Mouse (Mus musculus) neural tube, embryonic 12.5 days (tissue): ENCODE results near the gene Etv6. TPM values are rescaled to one million over a fixed set of nuclear protein-coding genes. Genes with fewer than 3 reads are reported as not detected.

ENCODE experiments used
- ATAC-seq: fragments of 200-750 bp; cut with Nextera tagmentation; 2 replicates; pipeline ENCODE4 v1.8.0; 2017; ENCODE audit warnings: low read depth, mild to moderate bottlenecking, moderate TSS enrichment, moderate library complexity; ENCODE audit not compliant: low FRiP score
- H3K27ac ChIP-seq: fragments of 300-500 bp; sonication (generic); 2 replicates; pipeline ENCODE4 v1.5.1; 2016
- H3K27me3 ChIP-seq: fragments of 300-500 bp; sonication (generic); replicated peaks from 2 replicates; pipeline ENCODE4 v1.6.1; 2016; ENCODE audit warnings: mild to moderate bottlenecking
- H3K36me3 ChIP-seq: fragments of 300-500 bp; sonication (generic); 2 replicates; pipeline ENCODE4 v1.6.1; 2016; ENCODE audit warnings: mild to moderate bottlenecking
- H3K4me1 ChIP-seq: fragments of 300-500 bp; sonication (generic); 2 replicates; pipeline ENCODE4 v1.6.1; 2016
- H3K4me2 ChIP-seq: fragments of 300-500 bp; sonication (generic); replicated peaks from 2 replicates; pipeline ENCODE4 v1.6.1; 2016; ENCODE audit warnings: mild to moderate bottlenecking
- H3K4me3 ChIP-seq: fragments of 300-500 bp; sonication (generic); 2 replicates; pipeline ENCODE4 v1.5.1; 2016
- H3K9ac ChIP-seq: fragments of 300-500 bp; sonication (generic); 2 replicates; pipeline ENCODE4 v1.6.1; 2016; ENCODE audit warnings: mild to moderate bottlenecking
- H3K9me3 ChIP-seq: fragments of 300-500 bp; sonication (generic); 2 replicates; pipeline ENCODE4 v1.6.1; 2016; ENCODE audit warnings: mild to moderate bottlenecking
- WGBS: fragments of 180-500 bp; shearing (Covaris S2); methylation state at CpG from one replicate; pipeline ENCODE4 v1.1.7; 2016; 5-methylcytosine and 5-hydroxymethylcytosine counted together
- polyA plus RNA-seq: library from polyadenylated mRNA; unstranded; fragments of >200 nt; fragmentation: Nextera tagmentation; extraction: Ambion mirVana; gene quantifications from 2 replicates; pipeline ENCODE4 v1.2.1, GENCODE M21; 2016

Gene Etv6
- polyA plus RNA-seq, 1 experiment from 2014 or later = 10.9 TPM

DNA sequence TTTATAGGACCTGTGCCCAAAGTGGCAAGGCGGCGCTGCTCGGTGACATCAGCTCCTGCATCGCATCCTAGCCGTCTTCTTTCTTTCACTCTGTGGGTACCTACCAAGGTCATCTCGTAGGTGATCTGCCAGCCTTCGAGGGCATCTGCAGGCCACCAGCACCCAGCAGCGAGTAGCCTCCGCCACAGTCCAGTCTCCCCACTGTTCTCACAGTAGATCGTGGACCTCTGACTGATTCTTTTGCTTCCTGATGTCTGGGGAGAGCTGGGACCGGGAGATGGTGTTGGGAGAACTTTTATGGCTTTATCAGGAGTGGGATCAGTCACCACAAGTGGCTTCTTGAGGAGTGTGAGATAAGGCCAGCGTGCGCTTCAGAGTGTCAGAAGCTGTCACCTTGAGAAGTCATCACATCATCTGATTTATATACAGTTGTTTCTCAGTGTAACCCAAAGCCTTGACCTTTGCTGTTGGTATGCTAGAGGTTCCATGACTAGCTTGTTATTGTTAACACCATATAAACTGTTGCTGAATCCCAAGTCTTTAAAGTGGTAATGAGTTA, 82.0 kb downstream of the Etv6 start:
- 87% methylated on average over 13 of the region's 13 CpGs for WGBS
- ATAC-seq = no peak
- H3K4me3 ChIP-seq = no peak overlapping the region

DNA sequence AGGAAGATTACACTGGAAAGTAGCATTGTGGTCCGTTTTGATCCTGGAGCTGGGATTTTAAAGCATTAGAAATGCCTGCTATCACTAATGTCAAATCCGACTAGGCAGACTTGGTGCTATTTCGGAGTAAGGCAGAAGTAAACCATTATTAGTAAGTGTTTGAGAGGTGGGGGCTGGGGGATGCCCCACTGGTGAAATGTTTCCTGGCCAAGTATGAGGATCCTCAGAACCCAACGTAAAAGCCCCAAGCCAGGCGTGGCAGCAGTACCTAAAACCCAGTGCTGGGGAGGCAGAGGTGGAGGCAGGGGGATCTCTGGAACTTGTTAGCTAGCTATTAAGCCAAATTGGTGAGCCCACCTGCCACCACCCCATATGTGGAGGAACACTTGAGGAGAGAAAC, 83.0 kb downstream of the Etv6 start:
- 74% methylated on average over 5 of the region's 5 CpGs for WGBS
- Histone ChIP-seq H3K27me3 (no peaks in the 10 kb centered on the region), H3K9ac (no peak overlapping the region), H3K4me2 (no peak overlapping the region), H3K27ac (no peak overlapping the region), H3K9me3 (no peaks in the 10 kb centered on the region), H3K4me3 (no peak overlapping the region), H3K36me3 (no peaks in the 10 kb centered on the region), H3K4me1 (peaks cover 4% of the 10 kb centered on the region; the same call in 1 of the 2 replicates)
- no peak for ATAC-seq

More for the DNA sequence above, 82.0 kb downstream of the Etv6 start:
- no peak overlapping the region for H3K27ac ChIP-seq
- H3K9me3 ChIP-seq = no peaks in the 10 kb centered on the region
- H3K27me3 ChIP-seq = no peaks in the 10 kb centered on the region
- H3K4me1 ChIP-seq = peaks cover 4% of the 10 kb centered on the region; the same call in 1 of the 2 replicates
- no peaks in the 10 kb centered on the region for H3K36me3 ChIP-seq
- H3K4me2 ChIP-seq = no peak overlapping the region
- H3K9ac ChIP-seq = no peak overlapping the region

DNA sequence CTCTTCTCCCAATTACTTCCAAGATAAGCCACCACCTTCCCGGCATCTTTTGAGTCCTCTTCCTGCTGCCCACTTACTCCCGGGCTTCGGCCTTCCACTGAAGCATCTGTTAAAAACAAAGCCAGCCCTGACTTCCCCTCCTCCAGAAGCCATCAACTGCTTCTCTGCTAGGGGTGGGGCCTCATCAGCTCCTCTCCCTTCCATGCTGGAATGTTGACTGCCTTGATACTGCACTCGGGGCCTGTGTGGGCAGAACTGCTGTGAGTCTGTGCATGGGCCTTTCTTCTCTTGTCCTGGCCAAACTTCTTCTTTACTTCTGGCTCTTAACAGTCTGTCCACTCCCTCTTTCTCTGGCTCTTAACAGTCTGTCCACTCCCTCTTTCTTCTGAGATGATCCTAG, 83.6 kb downstream of the Etv6 start:
- no peak for ATAC-seq
- H3K4me3 ChIP-seq = no peak overlapping the region
- 15% methylated on average over 4 of the region's 4 CpGs for WGBS
- no peak overlapping the region for H3K4me2 ChIP-seq
- H3K4me1 ChIP-seq = peaks cover 4% of the 10 kb centered on the region; the same call in 1 of the 2 replicates
- no peaks in the 10 kb centered on the region for H3K9me3 ChIP-seq
- no peak overlapping the region for H3K9ac ChIP-seq
- no peak overlapping the region for H3K27ac ChIP-seq
- H3K36me3 ChIP-seq = no peaks in the 10 kb centered on the region
- H3K27me3 ChIP-seq = no peaks in the 10 kb centered on the region

DNA sequence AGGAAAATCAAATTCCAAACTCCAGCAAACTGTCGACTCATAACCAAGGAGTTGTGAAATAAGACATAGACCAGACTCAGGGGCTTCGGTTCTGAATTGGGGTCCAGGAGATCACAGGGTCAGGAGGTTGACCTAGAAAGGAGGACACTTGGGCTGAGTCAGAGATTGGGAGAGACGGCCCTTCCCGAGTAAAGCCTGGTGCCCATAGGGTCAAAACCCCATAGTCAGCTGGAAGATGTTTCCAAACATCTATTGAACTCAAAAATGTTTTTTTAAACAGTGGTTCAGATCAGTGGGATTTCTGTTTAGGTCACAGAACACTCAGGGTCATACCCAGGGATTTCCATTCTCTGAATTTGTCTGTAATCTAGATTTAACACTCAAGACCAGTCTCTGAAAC, 84.7 kb downstream of the Etv6 start:
- Histone ChIP-seq H3K36me3 (no peaks in the 10 kb centered on the region), H3K4me1 (peaks cover 4% of the 10 kb centered on the region; the same call in 1 of the 2 replicates), H3K27ac (no peak overlapping the region), H3K27me3 (no peaks in the 10 kb centered on the region), H3K4me2 (no peak overlapping the region), H3K9ac (no peak overlapping the region), H3K4me3 (no peak overlapping the region), H3K9me3 (no peaks in the 10 kb centered on the region)
- 87% methylated on average over 4 of the region's 4 CpGs for WGBS
- ATAC-seq = no peak

DNA sequence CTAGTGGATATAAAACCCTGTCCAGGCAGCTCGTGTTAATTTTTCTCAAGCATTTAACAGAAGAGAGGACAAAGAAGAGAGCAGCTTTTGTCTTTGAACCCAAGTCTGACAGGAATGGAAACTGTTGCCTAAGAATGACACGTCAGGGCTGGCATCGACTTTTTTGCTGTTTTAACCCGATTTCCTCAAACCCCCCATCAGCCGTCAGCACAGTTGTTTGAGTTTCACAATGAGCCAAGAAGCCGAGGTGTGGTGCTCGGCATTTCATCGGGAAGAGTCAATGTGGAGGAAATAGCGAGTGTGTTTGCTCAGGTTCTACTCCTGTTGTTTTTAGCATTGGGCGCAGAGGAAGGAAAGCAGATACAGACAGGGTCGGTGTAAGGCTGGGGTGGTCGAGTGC, 85.2 kb downstream of the Etv6 start:
- Histone ChIP-seq H3K4me3 (no peak overlapping the region), H3K4me2 (no peak overlapping the region), H3K36me3 (no peaks in the 10 kb centered on the region), H3K9ac (no peak overlapping the region), H3K27me3 (no peaks in the 10 kb centered on the region), H3K4me1 (peaks cover 4% of the 10 kb centered on the region; the same call in 1 of the 2 replicates), H3K27ac (no peak overlapping the region), H3K9me3 (no peaks in the 10 kb centered on the region)
- 80% methylated on average over 12 of the region's 12 CpGs for WGBS
- no peak for ATAC-seq

DNA sequence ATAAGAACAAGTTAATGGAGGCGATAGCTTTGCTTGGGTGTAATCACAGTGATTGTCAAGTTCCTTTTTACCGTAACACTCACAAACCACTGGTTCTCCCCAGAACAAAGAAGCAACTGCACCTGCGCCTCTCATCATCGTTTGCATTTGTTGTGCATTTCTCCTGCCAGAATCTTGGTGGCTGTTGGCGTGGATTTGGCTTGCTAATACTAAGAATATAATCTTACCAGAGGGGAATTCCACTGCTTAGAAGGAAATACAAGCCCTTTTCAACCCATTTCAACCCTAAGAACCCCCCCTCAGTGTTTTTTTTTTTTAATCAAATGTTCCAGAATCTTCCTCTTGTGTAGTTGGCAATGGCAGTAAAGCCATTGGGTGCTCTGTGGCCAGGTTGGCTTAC, 87.4 kb downstream of the Etv6 start:
- peaks cover 7% of the 10 kb centered on the region; the same call in 1 of the 2 replicates for H3K4me1 ChIP-seq
- H3K9ac ChIP-seq = no peak overlapping the region
- ATAC-seq = no peak
- H3K4me3 ChIP-seq = no peak overlapping the region
- no peaks in the 10 kb centered on the region for H3K9me3 ChIP-seq
- H3K36me3 ChIP-seq = no peaks in the 10 kb centered on the region
- no peaks in the 10 kb centered on the region for H3K27me3 ChIP-seq
- 91% methylated on average over 5 of the region's 5 CpGs for WGBS
- H3K27ac ChIP-seq = no peak overlapping the region
- no peak overlapping the region for H3K4me2 ChIP-seq

DNA sequence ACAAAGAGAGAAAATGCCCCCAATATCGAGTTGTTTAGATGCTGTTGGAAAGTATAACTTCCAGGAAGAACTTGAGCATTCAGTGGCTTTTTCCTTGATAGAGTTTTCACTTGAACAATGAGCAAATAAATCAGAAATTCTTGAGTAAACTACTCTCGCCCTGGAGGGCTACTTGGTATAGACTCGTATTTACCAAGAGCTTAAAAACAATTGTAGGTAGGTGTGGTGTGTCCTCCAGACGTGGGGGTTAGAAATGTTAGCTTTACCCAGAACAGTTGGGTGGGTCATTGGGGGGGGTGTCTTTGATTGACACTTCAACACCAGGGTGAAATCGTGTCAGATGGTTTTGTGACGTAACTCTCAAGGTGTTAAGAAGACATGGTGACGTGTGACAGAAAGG, 88.0 kb downstream of the Etv6 start:
- H3K27ac ChIP-seq = no peak overlapping the region
- ATAC-seq = no peak
- 89% methylated on average over 7 of the region's 7 CpGs for WGBS
- H3K27me3 ChIP-seq = no peaks in the 10 kb centered on the region
- H3K4me3 ChIP-seq = no peak overlapping the region
- no peaks in the 10 kb centered on the region for H3K36me3 ChIP-seq
- H3K9ac ChIP-seq = no peak overlapping the region
- no peaks in the 10 kb centered on the region for H3K9me3 ChIP-seq
- H3K4me1 ChIP-seq = peaks cover 7% of the 10 kb centered on the region; the same call in 1 of the 2 replicates
- no peak overlapping the region for H3K4me2 ChIP-seq

DNA sequence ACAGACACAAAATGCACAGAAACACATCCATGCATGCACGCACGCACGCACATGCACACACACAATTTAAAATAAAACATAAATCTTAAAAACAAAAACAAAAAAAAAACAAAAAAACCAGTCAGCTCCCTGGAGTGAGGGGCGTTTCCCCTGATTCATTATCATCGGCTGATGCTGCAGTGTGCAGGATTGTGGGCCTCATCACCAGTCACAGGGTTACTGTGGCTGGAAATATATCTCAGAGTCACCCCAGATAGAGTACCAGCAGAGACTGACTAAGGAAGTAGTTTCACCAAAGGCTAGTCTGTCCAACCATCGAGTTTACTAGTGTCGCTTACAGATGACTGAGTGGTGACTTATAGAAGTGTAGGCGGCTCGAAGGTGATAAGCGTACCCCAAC, 88.8 kb downstream of the Etv6 start:
- Histone ChIP-seq H3K4me1 (peaks cover 4% of the 10 kb centered on the region; the same call in 1 of the 2 replicates), H3K27ac (no peak overlapping the region), H3K9me3 (peaks cover 2% of the 10 kb centered on the region; the same call in 1 of the 2 replicates), H3K27me3 (no peaks in the 10 kb centered on the region), H3K9ac (no peak overlapping the region), H3K36me3 (peaks cover 2% of the 10 kb centered on the region; the same call in 1 of the 2 replicates), H3K4me2 (no peak overlapping the region), H3K4me3 (no peak overlapping the region)
- no peak for ATAC-seq
- 89% methylated on average over 10 of the region's 10 CpGs for WGBS

DNA sequence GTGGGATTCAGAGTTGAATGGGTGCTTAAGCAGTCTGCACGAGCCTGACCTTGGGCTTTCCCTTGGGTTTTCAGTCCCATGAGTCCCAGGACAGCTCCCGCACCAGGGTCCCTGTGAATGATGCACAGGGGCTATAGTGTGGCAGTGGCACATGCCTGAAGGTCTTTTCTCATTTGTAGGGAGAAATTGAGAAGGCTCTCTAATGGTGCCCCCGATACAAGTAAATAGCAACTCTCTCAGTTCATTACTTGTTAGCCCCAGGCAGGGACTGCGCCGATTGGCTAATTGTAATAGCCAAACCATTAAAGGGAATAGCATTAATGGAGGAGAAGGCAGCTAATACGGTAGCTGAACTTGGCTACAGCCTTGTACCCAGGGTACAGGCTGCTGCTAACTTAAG, 92.5 kb downstream of the Etv6 start:
- H3K27ac ChIP-seq = no peak overlapping the region
- WGBS = 61% methylated on average over 6 of the region's 6 CpGs
- peak; percentile 49; the same call in 1 of the 2 replicates for ATAC-seq
- H3K9ac ChIP-seq = no peak overlapping the region
- no peak overlapping the region for H3K4me2 ChIP-seq
- no peak overlapping the region for H3K4me3 ChIP-seq
- H3K4me1 ChIP-seq = 0 out of 2 replicates have a peak, but pooled peaks cover 3% of the 10 kb centered on the region
- no peaks in the 10 kb centered on the region for H3K27me3 ChIP-seq
- H3K36me3 ChIP-seq = peaks cover 3% of the 10 kb centered on the region; the same call in 1 of the 2 replicates
- H3K9me3 ChIP-seq = peaks cover 4% of the 10 kb centered on the region; the same call in 1 of the 2 replicates

DNA sequence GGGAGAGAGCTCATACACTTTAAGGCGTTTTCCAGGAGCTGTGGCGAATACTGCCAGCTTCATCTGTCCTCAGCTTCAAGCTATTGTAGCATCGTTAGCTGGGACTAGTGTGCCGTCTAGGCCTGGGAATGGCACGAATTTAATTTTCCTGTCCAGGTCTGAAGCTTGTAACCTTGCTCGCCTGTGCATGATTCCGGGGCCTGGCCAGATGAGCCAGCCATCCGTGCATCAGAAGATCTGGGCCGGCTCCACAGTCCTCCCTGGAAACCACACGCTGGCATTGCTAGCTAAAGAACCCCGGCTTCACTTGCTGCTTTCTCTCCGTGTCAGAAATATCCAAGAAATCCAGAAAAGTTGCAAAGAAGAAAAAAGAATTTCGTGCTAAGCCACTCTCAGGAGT, 93.1 kb downstream of the Etv6 start:
- 90% methylated on average over 13 of the region's 13 CpGs for WGBS
- ATAC-seq = no peak
- Histone ChIP-seq H3K4me2 (no peak overlapping the region), H3K9ac (no peak overlapping the region), H3K36me3 (peaks cover 3% of the 10 kb centered on the region; the same call in 1 of the 2 replicates), H3K9me3 (peaks cover 4% of the 10 kb centered on the region; the same call in 1 of the 2 replicates), H3K27ac (no peak overlapping the region), H3K4me3 (no peak overlapping the region), H3K27me3 (no peaks in the 10 kb centered on the region), H3K4me1 (0 out of 2 replicates have a peak, but pooled peaks cover 3% of the 10 kb centered on the region)

DNA sequence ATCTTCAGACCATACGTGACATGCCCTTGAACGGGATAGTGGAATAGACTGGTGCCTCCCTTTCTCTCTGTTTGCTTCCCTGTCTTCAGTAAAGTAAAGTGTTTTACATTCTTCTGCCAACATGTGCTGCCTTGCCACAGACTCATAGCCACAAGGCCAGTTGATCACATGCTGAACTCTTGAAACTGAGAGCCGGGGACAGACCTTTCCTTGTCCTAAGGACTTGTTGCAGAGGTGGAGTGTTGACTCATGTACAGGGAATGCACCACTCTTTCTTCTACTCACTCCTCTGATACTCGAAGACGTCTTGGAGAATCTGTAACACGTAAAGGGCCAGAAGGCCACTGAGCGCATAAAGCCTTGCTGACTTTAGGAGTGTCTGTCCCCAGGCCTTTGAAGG, 94.3 kb downstream of the Etv6 start:
- Histone ChIP-seq H3K27ac (no peak overlapping the region), H3K4me1 (0 out of 2 replicates have a peak, but pooled peaks cover 3% of the 10 kb centered on the region), H3K9me3 (peaks cover 4% of the 10 kb centered on the region; the same call in 1 of the 2 replicates), H3K27me3 (no peaks in the 10 kb centered on the region), H3K9ac (no peak overlapping the region), H3K4me2 (no peak overlapping the region), H3K36me3 (peaks cover 3% of the 10 kb centered on the region; the same call in 1 of the 2 replicates), H3K4me3 (no peak overlapping the region)
- WGBS = 92% methylated on average over 7 of the region's 7 CpGs
- ATAC-seq = no peak

DNA sequence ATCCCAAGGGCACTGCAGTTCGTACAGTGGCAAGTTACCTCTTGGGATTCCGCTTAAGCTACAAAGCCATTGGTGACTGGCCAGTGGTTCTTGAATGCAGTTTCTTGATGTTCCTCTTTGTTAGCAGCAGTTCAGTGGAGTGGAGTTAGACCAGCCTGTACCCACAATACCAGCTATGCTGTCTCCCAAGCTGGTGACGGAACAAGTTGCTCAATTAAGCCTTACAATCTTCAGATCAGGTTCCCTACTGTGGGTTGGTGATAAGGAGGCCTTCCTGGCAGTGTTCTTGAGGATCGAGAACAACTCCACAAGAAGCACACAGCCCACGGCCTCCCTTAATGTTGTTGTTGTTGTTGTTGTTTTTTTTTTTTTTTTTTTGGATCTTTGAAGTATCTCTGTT, 95.3 kb downstream of the Etv6 start:
- H3K4me3 ChIP-seq = no peak overlapping the region

DNA sequence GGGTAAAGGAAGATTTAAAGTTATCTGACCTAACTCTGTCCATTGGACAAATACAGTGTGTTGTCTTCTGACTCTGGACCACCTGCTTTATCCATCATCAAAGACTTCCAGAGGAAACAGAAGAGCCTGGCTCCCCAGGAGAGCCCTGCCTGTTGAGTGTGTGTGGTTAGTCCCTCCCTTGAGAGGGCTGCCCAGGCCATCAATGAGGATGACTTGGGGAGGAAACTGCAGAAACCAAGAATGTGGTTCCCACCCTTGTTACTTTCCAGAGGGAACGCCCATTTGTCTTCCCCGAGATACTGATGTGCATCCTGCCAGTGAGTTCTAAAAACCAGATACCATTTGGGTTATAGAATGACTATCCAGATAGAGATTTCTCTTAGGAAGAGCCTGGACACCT, 96.1 kb downstream of the Etv6 start:
- Histone ChIP-seq H3K9ac (no peak overlapping the region), H3K36me3 (peaks cover 3% of the 10 kb centered on the region; the same call in 1 of the 2 replicates), H3K27ac (no peak overlapping the region), H3K9me3 (peaks cover 4% of the 10 kb centered on the region; the same call in 1 of the 2 replicates), H3K4me2 (no peak overlapping the region), H3K27me3 (no peaks in the 10 kb centered on the region), H3K4me3 (no peak overlapping the region), H3K4me1 (0 out of 2 replicates have a peak, but pooled peaks cover 3% of the 10 kb centered on the region)
- no peak for ATAC-seq
- WGBS = 89% methylated on average over 2 of the region's 2 CpGs

More for the DNA sequence above, 95.3 kb downstream of the Etv6 start:
- H3K27ac ChIP-seq = no peak overlapping the region
- 95% methylated on average over 5 of the region's 5 CpGs for WGBS
- no peaks in the 10 kb centered on the region for H3K27me3 ChIP-seq
- peaks cover 3% of the 10 kb centered on the region; the same call in 1 of the 2 replicates for H3K36me3 ChIP-seq
- peaks cover 4% of the 10 kb centered on the region; the same call in 1 of the 2 replicates for H3K9me3 ChIP-seq
- H3K4me2 ChIP-seq = no peak overlapping the region
- 0 out of 2 replicates have a peak, but pooled peaks cover 3% of the 10 kb centered on the region for H3K4me1 ChIP-seq
- no peak for ATAC-seq
- no peak overlapping the region for H3K9ac ChIP-seq
